Mouse (Mus musculus) olfactory bulb, adult 2 months (tissue): ENCODE measurements around the gene Pigu.

ENCODE experiments used
- CTCF ChIP-seq: fragments of 200-500 bp; IDR thresholded peaks from 2 replicates; pipeline ENCODE4 v1.5.1; 2012; ENCODE audit warnings: low read depth, mild to moderate bottlenecking, low read length, moderate library complexity; ENCODE audit not compliant: insufficient read depth
- POLR2A ChIP-seq: fragments of 200-500 bp; IDR thresholded peaks from 2 replicates; pipeline ENCODE4 v1.6.1; 2012; ENCODE audit warnings: mild to moderate bottlenecking, low read depth, low read length, moderate library complexity; ENCODE audit not compliant: insufficient read depth

- TF ChIP-seq CTCF, result no peak
- TF ChIP-seq POLR2A, result no peak
Measured at GRCm38 (mm10) chr2:155330811-155331210, 26.4 kb downstream of the Pigu start.
